Mouse (Mus musculus) lung, postnatal 0 days (tissue): ENCODE measurements around the gene Gm21964.

Source experiments
- CTCF ChIP-seq: IDR thresholded peaks from 2 replicates; pipeline ENCODE4 v1.5.1; 2016; ENCODE audit warnings: antibody characterized with exemption, mild to moderate bottlenecking
- EP300 ChIP-seq: IDR thresholded peaks from 2 replicates; pipeline ENCODE4 v1.6.1; 2016; ENCODE audit warnings: antibody characterized with exemption, mild to moderate bottlenecking, control low read depth

GRCm38 (mm10) chr8:110079282-110080221, 21.5 kb upstream of the Gm21964 start, which contains the start of gene Zfp612:
- TF ChIP-seq CTCF (no peak), EP300 (no peak)
